Mouse (Mus musculus) kidney, embryonic 15.5 days (tissue): ENCODE results near the gene Acly. TPM values are rescaled to one million over a fixed set of nuclear protein-coding genes. Genes with fewer than 3 reads are reported as not detected.

Experiments used
- ATAC-seq: fragments of 200-750 bp; cut with Nextera tagmentation; replicated peaks from 2 replicates; pipeline ENCODE4 v1.8.0; 2017; ENCODE audit warnings: moderate TSS enrichment; ENCODE audit not compliant: low FRiP score
- H3K27ac ChIP-seq: fragments of 300-500 bp; sonication (generic); 2 replicates; pipeline ENCODE4 v1.5.1; 2015; ENCODE audit warnings: mild to moderate bottlenecking, inconsistent platforms
- H3K27me3 ChIP-seq: fragments of 300-500 bp; sonication (generic); 2 replicates; pipeline ENCODE4 v1.6.1; 2015; ENCODE audit warnings: inconsistent platforms
- H3K36me3 ChIP-seq: fragments of 300-500 bp; sonication (generic); 2 replicates; pipeline ENCODE4 v1.6.1; 2015; ENCODE audit warnings: inconsistent platforms
- H3K4me1 ChIP-seq: fragments of 300-500 bp; sonication (generic); 2 replicates; pipeline ENCODE4 v1.6.1; 2015; ENCODE audit warnings: inconsistent platforms
- H3K4me2 ChIP-seq: fragments of 300-500 bp; sonication (generic); 2 replicates; pipeline ENCODE4 v1.6.1; 2015; ENCODE audit warnings: moderate library complexity, mild to moderate bottlenecking, inconsistent platforms
- H3K4me3 ChIP-seq: fragments of 300-500 bp; sonication (generic); replicated peaks from 2 replicates; pipeline ENCODE4 v1.5.1; 2015; ENCODE audit warnings: mild to moderate bottlenecking, inconsistent platforms
- H3K9ac ChIP-seq: fragments of 300-500 bp; sonication (generic); 2 replicates; pipeline ENCODE4 v1.6.1; 2015; ENCODE audit warnings: mild to moderate bottlenecking, inconsistent platforms
- H3K9me3 ChIP-seq: fragments of 300-500 bp; sonication (generic); replicated peaks from 2 replicates; pipeline ENCODE4 v1.6.1; 2016; ENCODE audit warnings: inconsistent platforms
- WGBS: fragments of 180-500 bp; shearing (Covaris S2); methylation state at CpG from one replicate; pipeline ENCODE4 v1.1.7; 2015; ENCODE audit warnings: mixed read lengths; 5-methylcytosine and 5-hydroxymethylcytosine counted together
- polyA plus RNA-seq: library from polyadenylated mRNA; unstranded; fragments of >200 nt; fragmentation: Nextera tagmentation; extraction: Ambion mirVana; gene quantifications from 2 replicates; pipeline ENCODE4 v1.2.1, GENCODE M21; 2015

Acly gene
- polyA plus RNA-seq, 1 experiment from 2014 or later, result 175 TPM

- Histone ChIP-seq H3K9me3 (no peaks in the 10 kb centered on the region), H3K4me2 (no peak overlapping the region), H3K9ac (no peak overlapping the region), H3K36me3 (peaks cover 96% of the 10 kb centered on the region), H3K27ac (no peak overlapping the region), H3K4me1 (0 out of 2 replicates have a peak, but pooled peaks cover 7% of the 10 kb centered on the region), H3K4me3 (no peak overlapping the region), H3K27me3 (no peaks in the 10 kb centered on the region)
- 92% methylated on average over 12 of the region's 12 CpGs for WGBS
- ATAC-seq, result no peak
Observed at GRCm38 (mm10) chr11:100504990-100505660, 22.7 kb downstream of the Acly start.

GRCm38 (mm10) chr11:100501321-100501720 lies 26.5 kb downstream of the Acly start:
- no peak for ATAC-seq
- WGBS, result 58% methylated on average over 6 of the region's 6 CpGs
- Histone ChIP-seq H3K9ac (no peak overlapping the region), H3K27me3 (no peaks in the 10 kb centered on the region), H3K4me1 (0 out of 2 replicates have a peak, but pooled peaks cover 7% of the 10 kb centered on the region), H3K4me2 (no peak overlapping the region), H3K4me3 (no peak overlapping the region), H3K27ac (0 out of 2 replicates have a peak overlapping the region, but pooled peaks have one; percentile 1), H3K9me3 (no peaks in the 10 kb centered on the region), H3K36me3 (peaks cover 99% of the 10 kb centered on the region)

- Histone ChIP-seq H3K4me2 (no peak overlapping the region), H3K27me3 (no peaks in the 10 kb centered on the region), H3K27ac (0 out of 2 replicates have a peak overlapping the region, but pooled peaks have one; percentile 22), H3K9ac (no peak overlapping the region), H3K4me1 (0 out of 2 replicates have a peak, but pooled peaks cover 7% of the 10 kb centered on the region), H3K4me3 (no peak overlapping the region), H3K9me3 (no peaks in the 10 kb centered on the region), H3K36me3 (peaks cover 99% of the 10 kb centered on the region)
- 66% methylated on average over 7 of the region's 7 CpGs for WGBS
- ATAC-seq, result no peak
Observed at GRCm38 (mm10) chr11:100500651-100501050, 27.1 kb downstream of the Acly start.

- Histone ChIP-seq H3K4me2 (no peak overlapping the region), H3K9ac (no peak overlapping the region), H3K9me3 (no peaks in the 10 kb centered on the region), H3K4me3 (no peak overlapping the region), H3K36me3 (peaks cover 99% of the 10 kb centered on the region), H3K27me3 (no peaks in the 10 kb centered on the region), H3K27ac (0 out of 2 replicates have a peak overlapping the region, but pooled peaks have one; percentile 22), H3K4me1 (0 out of 2 replicates have a peak, but pooled peaks cover 7% of the 10 kb centered on the region)
- 86% methylated on average over 3 of the region's 3 CpGs for WGBS
- no peak for ATAC-seq
Observed at GRCm38 (mm10) chr11:100500241-100500640, 27.6 kb downstream of the Acly start.

- H3K4me3 ChIP-seq, result no peak overlapping the region
- H3K9ac ChIP-seq, result no peak overlapping the region
- 88% methylated on average over 12 of the region's 12 CpGs for WGBS
- no peaks in the 10 kb centered on the region for H3K4me1 ChIP-seq
- H3K9me3 ChIP-seq, result no peaks in the 10 kb centered on the region
- ATAC-seq, result no peak
- H3K4me2 ChIP-seq, result no peak overlapping the region
- peaks cover 97% of the 10 kb centered on the region for H3K36me3 ChIP-seq
- no peak overlapping the region for H3K27ac ChIP-seq
- no peaks in the 10 kb centered on the region for H3K27me3 ChIP-seq
Observed at GRCm38 (mm10) chr11:100493771-100494170, 34.0 kb downstream of the Acly start.

- Histone ChIP-seq H3K9ac (no peak overlapping the region), H3K36me3 (peaks cover 96% of the 10 kb centered on the region), H3K27me3 (no peaks in the 10 kb centered on the region), H3K4me1 (no peaks in the 10 kb centered on the region), H3K9me3 (no peaks in the 10 kb centered on the region), H3K27ac (no peak overlapping the region), H3K4me2 (no peak overlapping the region), H3K4me3 (no peak overlapping the region)
- 92% methylated on average over 6 of the region's 6 CpGs for WGBS
- ATAC-seq, result no peak
Observed at GRCm38 (mm10) chr11:100490951-100491350, 36.8 kb downstream of the Acly start.

GRCm38 (mm10) chr11:100485801-100486538 lies 41.8 kb downstream of the Acly start:
- 82% methylated on average over 8 of the region's 8 CpGs for WGBS
- no peak for ATAC-seq
- Histone ChIP-seq H3K4me3 (no peak overlapping the region), H3K4me1 (no peaks in the 10 kb centered on the region), H3K27ac (no peak overlapping the region), H3K9ac (no peak overlapping the region), H3K36me3 (peaks cover 98% of the 10 kb centered on the region), H3K9me3 (no peaks in the 10 kb centered on the region), H3K27me3 (no peaks in the 10 kb centered on the region), H3K4me2 (no peak overlapping the region)

- no peak overlapping the region for H3K4me3 ChIP-seq
- no peaks in the 10 kb centered on the region for H3K4me1 ChIP-seq
- peaks cover 98% of the 10 kb centered on the region for H3K36me3 ChIP-seq
- no peak for ATAC-seq
- H3K27me3 ChIP-seq, result no peaks in the 10 kb centered on the region
- no peaks in the 10 kb centered on the region for H3K9me3 ChIP-seq
- H3K27ac ChIP-seq, result no peak overlapping the region
- 97% methylated on average over 3 of the region's 3 CpGs for WGBS
- no peak overlapping the region for H3K9ac ChIP-seq
- H3K4me2 ChIP-seq, result no peak overlapping the region
Observed at GRCm38 (mm10) chr11:100484461-100484860, 43.3 kb downstream of the Acly start.

GRCm38 (mm10) chr11:100479152-100479551 lies 48.6 kb downstream of the Acly start:
- no peaks in the 10 kb centered on the region for H3K27me3 ChIP-seq
- H3K36me3 ChIP-seq, result peaks cover 83% of the 10 kb centered on the region
- H3K27ac ChIP-seq, result no peak overlapping the region
- H3K4me2 ChIP-seq, result no peak overlapping the region
- 67% methylated on average over 7 of the region's 7 CpGs for WGBS
- no peak overlapping the region for H3K4me3 ChIP-seq
- no peaks in the 10 kb centered on the region for H3K4me1 ChIP-seq
- no peaks in the 10 kb centered on the region for H3K9me3 ChIP-seq
- no peak for ATAC-seq
- H3K9ac ChIP-seq, result no peak overlapping the region

- Histone ChIP-seq H3K36me3 (peaks cover 54% of the 10 kb centered on the region), H3K4me1 (peaks cover 8% of the 10 kb centered on the region), H3K4me2 (no peak overlapping the region), H3K27ac (no peak overlapping the region), H3K4me3 (no peak overlapping the region), H3K9ac (no peak overlapping the region), H3K27me3 (no peaks in the 10 kb centered on the region), H3K9me3 (no peaks in the 10 kb centered on the region)
- no peak for ATAC-seq
- WGBS, result 92% methylated on average over 5 of the region's 5 CpGs
Observed at GRCm38 (mm10) chr11:100476281-100476680, 51.5 kb downstream of the Acly start.

GRCm38 (mm10) chr11:100472935-100473295 lies 54.9 kb downstream of the Acly start:
- Histone ChIP-seq H3K9ac (no peak overlapping the region), H3K36me3 (peaks cover 30% of the 10 kb centered on the region), H3K27me3 (no peaks in the 10 kb centered on the region), H3K4me3 (peak overlapping the region; percentile 98), H3K4me2 (peak overlapping the region; percentile 94), H3K27ac (peak overlapping the region; percentile 82), H3K4me1 (peaks cover 24% of the 10 kb centered on the region), H3K9me3 (no peaks in the 10 kb centered on the region)
- peak; percentile 44; the same call in 1 of the 2 replicates for ATAC-seq
- WGBS, result 36% methylated on average over 5 of the region's 5 CpGs

GRCm38 (mm10) chr11:100472197-100472934 lies 55.4 kb downstream of the Acly start, which contains the start of gene Klhl11:
Gene Klhl11, minus strand, starts transcription at chr11:100472741.
- Histone ChIP-seq H3K4me2 (peak within 1 kb of the TSS; percentile 94), H3K9me3 (no peaks in the 10 kb centered on the region), H3K9ac (peak within 1 kb of the TSS; percentile 94), H3K4me1 (peaks cover 24% of the 10 kb centered on the region), H3K27me3 (no peaks in the 10 kb centered on the region), H3K27ac (peak within 1 kb of the TSS; percentile 82), H3K36me3 (peaks cover 31% of the 10 kb centered on the region), H3K4me3 (peak within 1 kb of the TSS; percentile 98)
- under 1% methylated on average over 83 of the region's 83 CpGs for WGBS
- ATAC-seq, result peak; percentile 93
